Mouse (Mus musculus) MEL (cell line): ENCODE results near the gene Dcakd. TPM values are rescaled to one million over a fixed set of nuclear protein-coding genes. Genes with fewer than 3 reads are reported as not detected.

ENCODE experiments used
- DNase-seq: peaks from one replicate; pipeline ENCODE4 v3.0.0; 2011; ENCODE audit warnings: low read depth, low spot score
- H3K27ac ChIP-seq: 2 replicates; pipeline ENCODE4 v1.5.1; 2012; ENCODE audit warnings: low read depth, mild to moderate bottlenecking, control low read depth, low read length, moderate library complexity; ENCODE audit not compliant: control insufficient read depth
- H3K27me3 ChIP-seq, 2 experiments: fragments of 150-350 bp in 1 of 2; sonication (generic) in 1 of 2; 2 replicates each; pipeline ENCODE4 v1.6.1; 2012; ENCODE audit warnings: low read length in 2 of 2, mild to moderate bottlenecking in 2 of 2, improper control_type of control experiment in 1 of 2, moderate library complexity in 1 of 2; ENCODE audit not compliant: insufficient read depth in 2 of 2, control insufficient read depth in 1 of 2
- H3K36me3 ChIP-seq, 2 experiments: 2 replicates each; pipeline ENCODE4 v1.6.1; 2012 to 2014; ENCODE audit warnings: low read length in 2 of 2, improper control_type of control experiment in 1 of 2, inconsistent platforms in 1 of 2, mild to moderate bottlenecking in 1 of 2; ENCODE audit not compliant: insufficient read depth in 2 of 2, control insufficient read depth in 1 of 2
- H3K4me1 ChIP-seq, 2 experiments: fragments of 150-350 bp in 1 of 2; sonication (generic) in 1 of 2; 2 replicates each; pipeline ENCODE4 v1.6.1; 2012; ENCODE audit warnings: low read length in 2 of 2, improper control_type of control experiment in 1 of 2, mild to moderate bottlenecking in 1 of 2; ENCODE audit not compliant: insufficient read depth in 2 of 2, control insufficient read depth in 1 of 2
- H3K4me3 ChIP-seq, 2 experiments: fragments of 150-350 bp in 1 of 2; sonication (generic) in 1 of 2; 2 replicates each; pipeline ENCODE4 v1.5.1; 2012; ENCODE audit warnings: low read depth in 2 of 2, low read length in 2 of 2, mild to moderate bottlenecking in 2 of 2, moderate library complexity in 2 of 2, control low read depth in 1 of 2, improper control_type of control experiment in 1 of 2; ENCODE audit not compliant: control insufficient read depth in 1 of 2, insufficient read depth in 1 of 2
- H3K79me2 ChIP-seq: 2 replicates; pipeline ENCODE4 v1.6.1; 2012; ENCODE audit warnings: mild to moderate bottlenecking, low read length, moderate library complexity; ENCODE audit not compliant: control insufficient read depth, poor library complexity, insufficient read depth
- H3K9ac ChIP-seq: 2 replicates; pipeline ENCODE4 v1.6.1; 2012; ENCODE audit warnings: low read depth, mild to moderate bottlenecking, control low read depth, low read length, moderate library complexity; ENCODE audit not compliant: control insufficient read depth, poor library complexity, severe bottlenecking
- H3K9me3 ChIP-seq: fragments of 150-350 bp; sonication (generic); replicated peaks from 2 replicates; pipeline ENCODE4 v1.6.1; 2012; ENCODE audit warnings: mild to moderate bottlenecking, low read length, improper control_type of control experiment, moderate library complexity; ENCODE audit not compliant: insufficient read depth
- BHLHE40 ChIP-seq: IDR thresholded peaks from 2 replicates; pipeline ENCODE4 v1.6.1; 2012; ENCODE audit warnings: low read depth, mild to moderate bottlenecking, inconsistent platforms, low read length, improper control_type of control experiment, borderline replicate concordance
- E2F4 ChIP-seq: IDR thresholded peaks from 2 replicates; pipeline ENCODE4 v1.6.1; 2011; ENCODE audit warnings: low read depth, low read length, improper control_type of control experiment, borderline replicate concordance
- ETS1 ChIP-seq: IDR thresholded peaks from 2 replicates; pipeline ENCODE4 v1.6.1; 2012; ENCODE audit warnings: low read depth, mild to moderate bottlenecking, inconsistent platforms, low read length, improper control_type of control experiment, moderate library complexity
- GATA1 ChIP-seq: IDR thresholded peaks from 2 replicates; pipeline ENCODE4 v1.6.1; 2011; ENCODE audit warnings: low read depth, low read length, improper control_type of control experiment
- HCFC1 ChIP-seq: IDR thresholded peaks from 2 replicates; pipeline ENCODE4 v1.6.1; 2012; ENCODE audit warnings: low read depth, mild to moderate bottlenecking, inconsistent platforms, low read length, improper control_type of control experiment, moderate library complexity
- JUND ChIP-seq: IDR thresholded peaks from 2 replicates; pipeline ENCODE4 v1.6.1; 2011; ENCODE audit warnings: low read depth, mild to moderate bottlenecking, improper control_type of control experiment, low read length
- MAFK ChIP-seq: IDR thresholded peaks from 2 replicates; pipeline ENCODE4 v1.6.1; 2011; ENCODE audit warnings: low read depth, mild to moderate bottlenecking, low read length, improper control_type of control experiment, borderline replicate concordance
- MAX ChIP-seq: IDR thresholded peaks from 2 replicates; pipeline ENCODE4 v1.6.1; 2011; ENCODE audit warnings: low read length, improper control_type of control experiment
- MEF2A ChIP-seq: IDR thresholded peaks from 2 replicates; pipeline ENCODE4 v1.6.1; 2014; ENCODE audit warnings: low read depth, mild to moderate bottlenecking, inconsistent platforms, low read length, improper control_type of control experiment; ENCODE audit not compliant: poor library complexity, insufficient replicate concordance, severe bottlenecking; ENCODE audit errors: extremely low read depth
- MYB ChIP-seq: IDR thresholded peaks from 2 replicates; pipeline ENCODE4 v1.6.1; 2011; ENCODE audit warnings: mild to moderate bottlenecking, low read depth, low read length, improper control_type of control experiment
- NRF1 ChIP-seq: IDR thresholded peaks from 2 replicates; pipeline ENCODE4 v1.6.1; 2014; ENCODE audit warnings: low read depth, mild to moderate bottlenecking, inconsistent platforms, low read length, improper control_type of control experiment, moderate library complexity; ENCODE audit not compliant: poor library complexity, insufficient read depth, severe bottlenecking
- POLR2AphosphoS2 ChIP-seq: IDR thresholded peaks from 2 replicates; pipeline ENCODE4 v1.6.1; 2011; ENCODE audit warnings: low read length, improper control_type of control experiment
- POLR2AphosphoS5 ChIP-seq: IDR thresholded peaks from 2 replicates; pipeline ENCODE4 v1.6.1; 2012; ENCODE audit warnings: low read depth, borderline replicate concordance, mild to moderate bottlenecking, inconsistent platforms, low read length, moderate library complexity, mixed read lengths
- RCOR1 ChIP-seq: IDR thresholded peaks from 2 replicates; pipeline ENCODE4 v1.6.1; 2012; ENCODE audit warnings: low read depth, mild to moderate bottlenecking, inconsistent platforms, low read length, improper control_type of control experiment
- SMC3 ChIP-seq: IDR thresholded peaks from 2 replicates; pipeline ENCODE4 v1.6.1; 2011; ENCODE audit warnings: low read depth, low read length, improper control_type of control experiment
- TBP ChIP-seq: IDR thresholded peaks from 2 replicates; pipeline ENCODE4 v1.8.0; 2011; ENCODE audit warnings: low read depth, low read length, improper control_type of control experiment
- TCF12 ChIP-seq: IDR thresholded peaks from 2 replicates; pipeline ENCODE4 v1.6.1; 2014; ENCODE audit warnings: low read depth, mild to moderate bottlenecking, inconsistent platforms, low read length, improper control_type of control experiment, moderate library complexity
- USF1 ChIP-seq: IDR thresholded peaks from 2 replicates; pipeline ENCODE4 v1.6.1; 2014; ENCODE audit warnings: low read depth, mild to moderate bottlenecking, inconsistent platforms, low read length, improper control_type of control experiment, moderate library complexity
- ZC3H11A ChIP-seq: IDR thresholded peaks from 2 replicates; pipeline ENCODE4 v1.6.1; 2012; ENCODE audit warnings: low read depth, mild to moderate bottlenecking, inconsistent platforms, low read length, improper control_type of control experiment
- ZMIZ1 ChIP-seq: IDR thresholded peaks from 2 replicates; pipeline ENCODE4 v1.6.1; 2012; ENCODE audit warnings: low read depth, mild to moderate bottlenecking, inconsistent platforms, low read length, improper control_type of control experiment, moderate library complexity
- ZNF384 ChIP-seq: IDR thresholded peaks from 2 replicates; pipeline ENCODE4 v1.6.1; 2012; ENCODE audit warnings: low read depth, mild to moderate bottlenecking, inconsistent platforms, low read length, improper control_type of control experiment
- polyA plus RNA-seq, 2 experiments: library from polyadenylated mRNA; stranded (reverse) in 1 of 2; unstranded in 1 of 2; fragments of >175 nt in 1 of 2; fragments of >200 nt in 1 of 2; gene quantifications; 2 replicates each; pipeline versions ENCODE4 v1.2.1 to v1.2.4; 2012; ENCODE audit warnings: low replicate concordance in 2 of 2, low read depth in 1 of 2; ENCODE audit not compliant: insufficient read length in 2 of 2, insufficient read depth in 1 of 2, missing spikeins in 1 of 2
- total RNA-seq: library from RNA; depleted of rRNA; stranded (reverse); fragments of 300-350 nt; gene quantifications from 2 replicates; pipeline ENCODE4 v1.2.3, GENCODE M21; 2012

The Dcakd gene
- total and polyA plus RNA-seq, 3 experiments, result 15.6 to 112 (median 82.3) TPM

GRCm38 (mm10) chr11:103046286-103046685 lies 18.2 kb upstream of the Dcakd start:
- Histone ChIP-seq H3K27ac (no peak overlapping the region), H3K4me3 (no peak overlapping the region), H3K9me3 (no peaks in the 10 kb centered on the region), H3K4me1 (no peaks in the 10 kb centered on the region), H3K36me3 (peaks cover 0 to 37% of the 10 kb centered on the region in 2 experiments; a peak in 2 of 4 replicates), H3K27me3 (no peaks in the 10 kb centered on the region), H3K79me2 (peaks cover 13% of the 10 kb centered on the region), H3K9ac (no peak overlapping the region)
- TF ChIP-seq SMC3, result no peak
- no peak for TF ChIP-seq NRF1
- no peak for TF ChIP-seq MYB
- TF ChIP-seq ZNF384, result no peak
- DNase-seq, result no peak

- H3K36me3 ChIP-seq, result peaks cover 0 to 39% of the 10 kb centered on the region in 2 experiments; a peak in 2 of 4 replicates
- H3K9ac ChIP-seq, result no peak overlapping the region
- no peak overlapping the region for H3K4me3 ChIP-seq
- H3K4me1 ChIP-seq, result no peaks in the 10 kb centered on the region
- H3K27ac ChIP-seq, result no peak overlapping the region
- TF ChIP-seq POLR2AphosphoS5, result no peak
- no peak for DNase-seq
- H3K9me3 ChIP-seq, result no peaks in the 10 kb centered on the region
- no peaks in the 10 kb centered on the region for H3K27me3 ChIP-seq
- H3K79me2 ChIP-seq, result peaks cover 29% of the 10 kb centered on the region
Observed at GRCm38 (mm10) chr11:103043982-103044381, 15.8 kb upstream of the Dcakd start.

GRCm38 (mm10) chr11:103042828-103043227 lies 14.7 kb upstream of the Dcakd start:
- Histone ChIP-seq H3K79me2 (peaks cover 40% of the 10 kb centered on the region), H3K9ac (no peak overlapping the region), H3K27ac (no peak overlapping the region), H3K9me3 (no peaks in the 10 kb centered on the region), H3K36me3 (peaks cover 0 to 40% of the 10 kb centered on the region in 2 experiments; a peak in 2 of 4 replicates), H3K4me1 (no peaks in the 10 kb centered on the region), H3K27me3 (no peaks in the 10 kb centered on the region), H3K4me3 (no peak overlapping the region)
- TF ChIP-seq MAFK, result no peak
- no peak for TF ChIP-seq JUND
- no peak for TF ChIP-seq ZMIZ1
- TF ChIP-seq MAX, result no peak
- TF ChIP-seq TCF12, result no peak
- no peak for TF ChIP-seq ZC3H11A
- TF ChIP-seq TBP, result no peak
- no peak for TF ChIP-seq MEF2A
- TF ChIP-seq USF1, result no peak
- no peak for TF ChIP-seq BHLHE40
- no peak for TF ChIP-seq RCOR1
- TF ChIP-seq NRF1, result no peak
- no peak for TF ChIP-seq E2F4
- no peak for TF ChIP-seq HCFC1
- no peak for TF ChIP-seq POLR2AphosphoS2
- TF ChIP-seq ETS1, result no peak
- TF ChIP-seq GATA1, result no peak
- DNase-seq, result no peak
